Mouse (Mus musculus) stomach, postnatal 0 days (tissue): ENCODE results near the gene Ezh2.

Experiments
- CTCF ChIP-seq: IDR thresholded peaks from 2 replicates; pipeline ENCODE4 v1.5.1; 2016; ENCODE audit warnings: antibody characterized with exemption, low read depth, mild to moderate bottlenecking, moderate library complexity
- EP300 ChIP-seq: optimal IDR thresholded peaks from 2 replicates; pipeline ENCODE3; 2016; ENCODE audit warnings: antibody characterized with exemption

DNA sequence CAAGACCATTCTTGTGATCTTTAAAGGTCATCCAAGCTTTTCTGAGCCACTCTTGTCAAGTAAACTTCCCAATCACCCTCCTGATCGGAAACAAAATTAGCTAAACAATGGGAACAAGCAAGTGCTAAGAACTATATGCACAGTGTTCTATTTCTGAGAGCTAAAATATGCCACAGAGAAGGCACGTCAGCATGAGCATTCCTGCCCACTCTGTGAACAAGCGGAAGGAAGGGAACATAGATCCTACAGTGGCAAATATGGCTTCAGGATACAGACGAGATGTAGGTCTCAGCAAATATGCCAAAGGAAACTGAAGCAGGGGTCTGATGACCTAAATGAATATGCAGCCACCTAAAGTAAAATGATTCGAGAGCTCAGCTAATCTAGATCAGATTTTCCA is 59.8 kb downstream of the Ezh2 start:
- TF ChIP-seq CTCF (no peak), EP300 (no peak)
